Mouse (Mus musculus) myocyte (in vitro differentiated cells): ENCODE measurements around the gene Adamts4. TPM values are rescaled to one million over a fixed set of nuclear protein-coding genes. Genes with fewer than 3 reads are reported as not detected.

Experiments
- H3K27me3 ChIP-seq: one replicate; pipeline ENCODE4 v1.6.1; 2011; ENCODE audit not compliant: control insufficient read depth, insufficient read depth, insufficient read length
- H3K36me3 ChIP-seq: one replicate; pipeline ENCODE4 v1.6.1; 2011; ENCODE audit not compliant: control insufficient read depth, insufficient read depth
- H3K4me2 ChIP-seq: one replicate; pipeline ENCODE4 v1.6.1; 2011; ENCODE audit warnings: low read depth, control low read depth
- H3K4me3 ChIP-seq: one replicate; pipeline ENCODE4 v1.5.1; 2011; ENCODE audit warnings: mild to moderate bottlenecking, control low read depth, moderate library complexity
- H3K79me2 ChIP-seq: one replicate; pipeline ENCODE4 v1.6.1; 2011; ENCODE audit not compliant: control insufficient read depth, insufficient read depth
- H3ac ChIP-seq: one replicate; pipeline ENCODE4 v1.6.1; 2011; ENCODE audit not compliant: control insufficient read depth, insufficient read length
- CEBPB ChIP-seq: IDR thresholded peaks from 2 replicates; pipeline ENCODE4 v1.6.1; 2011; ENCODE audit warnings: mild to moderate bottlenecking, moderate library complexity; ENCODE audit not compliant: poor library complexity, insufficient read depth, severe bottlenecking
- E2F4 ChIP-seq: IDR thresholded peaks from one replicate; pipeline ENCODE4 v1.6.1; 2011; ENCODE audit warnings: mild to moderate bottlenecking, control low read depth, moderate library complexity; ENCODE audit not compliant: insufficient read depth
- MAX ChIP-seq: IDR thresholded peaks from one replicate; pipeline ENCODE4 v1.6.1; 2011; ENCODE audit warnings: low read depth, mild to moderate bottlenecking, control low read depth
- MYOD1 ChIP-seq, 3 experiments: IDR thresholded peaks; one replicate each; pipeline ENCODE4 v1.6.1; 2011; ENCODE audit warnings: control low read depth in 2 of 3, low read depth in 2 of 3, mild to moderate bottlenecking in 2 of 3, moderate library complexity in 1 of 3; ENCODE audit not compliant: insufficient read length in 2 of 3, control insufficient read depth in 1 of 3
- MYOG ChIP-seq, 3 experiments: IDR thresholded peaks; one replicate each; pipeline ENCODE4 v1.6.1; 2011; ENCODE audit warnings: control low read depth in 2 of 3, low read depth in 2 of 3, mild to moderate bottlenecking in 2 of 3; ENCODE audit not compliant: insufficient read length in 2 of 3, control insufficient read depth in 1 of 3, insufficient read depth in 1 of 3
- POLR2A ChIP-seq: IDR thresholded peaks from one replicate; pipeline ENCODE4 v1.6.1; 2011; ENCODE audit warnings: low read depth, mild to moderate bottlenecking, control low read depth, moderate library complexity; ENCODE audit not compliant: insufficient read length
- POLR2AphosphoS2 ChIP-seq: IDR thresholded peaks from one replicate; pipeline ENCODE4 v1.6.1; 2011; ENCODE audit warnings: low read depth, control low read depth; ENCODE audit not compliant: insufficient read length
- REST ChIP-seq: IDR thresholded peaks from one replicate; pipeline ENCODE4 v1.6.1; 2011; ENCODE audit warnings: mild to moderate bottlenecking, control low read depth, moderate library complexity; ENCODE audit not compliant: insufficient read depth, insufficient read length
- SRF ChIP-seq: IDR thresholded peaks from one replicate; pipeline ENCODE4 v1.6.1; 2011; ENCODE audit warnings: low read depth; ENCODE audit not compliant: control insufficient read depth, insufficient read length
- TCF12 ChIP-seq: IDR thresholded peaks from one replicate; pipeline ENCODE4 v1.6.1; 2011; ENCODE audit warnings: mild to moderate bottlenecking, control low read depth; ENCODE audit not compliant: poor library complexity, insufficient read depth, severe bottlenecking
- TCF3 ChIP-seq: IDR thresholded peaks from one replicate; pipeline ENCODE4 v1.6.1; 2011; ENCODE audit warnings: low read depth, control low read depth; ENCODE audit not compliant: insufficient read length
- USF1 ChIP-seq: IDR thresholded peaks from one replicate; pipeline ENCODE4 v1.6.1; 2011; ENCODE audit warnings: low read depth, mild to moderate bottlenecking, control low read depth, moderate library complexity
- polyA plus RNA-seq: library from polyadenylated mRNA; unstranded; fragments of >200 nt; fragmentation: generic; extraction: Trizol; gene quantifications from one replicate; pipeline ENCODE4 v1.2.1, GENCODE M21; 2012; ENCODE audit warnings: missing spikeins

The Adamts4 gene
- polyA plus RNA-seq, 1 experiment = 15.0 TPM

- TF ChIP-seq MAX (no peak), MYOD1 (IDR thresholded peaks at IDR 0.05; ENCODE audit: control insufficient read depth in 1 of 3, insufficient read length in 2 of 3, low read depth in 2 of 3) (no peak), POLR2A (no peak), TCF12 (no peak), SRF (no peak)
- Histone ChIP-seq H3K79me2 (no peaks in the 10 kb centered on the region), H3K27me3 (no peaks in the 10 kb centered on the region), H3ac (no peak overlapping the region), H3K4me2 (peak overlapping the region; percentile 30), H3K36me3 (peaks cover 30% of the 10 kb centered on the region), H3K4me3 (no peak overlapping the region)
These were observed 18.4 kb upstream of the Adamts4 start for GRCm38 (mm10) chr1:171231844-171232243.

GRCm38 (mm10) chr1:171232348-171232747, 17.9 kb upstream of the Adamts4 start:
- no peak overlapping the region for H3K4me3 ChIP-seq
- TF ChIP-seq REST = no peak
- TF ChIP-seq POLR2AphosphoS2 = no peak
- TF ChIP-seq CEBPB = no peak
- no peak for TF ChIP-seq MAX
- TF ChIP-seq USF1 = no peak
- TF ChIP-seq E2F4 = no peak
- TF ChIP-seq SRF = no peak
- no peak for TF ChIP-seq TCF12
- TF ChIP-seq MYOD1 (IDR thresholded peaks at IDR 0.05; ENCODE audit: control insufficient read depth in 1 of 3, insufficient read length in 2 of 3, low read depth in 2 of 3) = no peak
- no peak for TF ChIP-seq TCF3

GRCm38 (mm10) chr1:171232800-171233730, 17.2 kb upstream of the Adamts4 start:
- TF ChIP-seq POLR2AphosphoS2 (peak; percentile 10), CEBPB (no peak)
- no peaks in the 10 kb centered on the region for H3K27me3 ChIP-seq
- H3K36me3 ChIP-seq = peaks cover 37% of the 10 kb centered on the region
- H3K4me2 ChIP-seq = no peak overlapping the region
- no peak overlapping the region for H3K4me3 ChIP-seq
- no peaks in the 10 kb centered on the region for H3K79me2 ChIP-seq
- no peak overlapping the region for H3ac ChIP-seq

More at GRCm38 (mm10) chr1:171232348-171232747, 17.9 kb upstream of the Adamts4 start:
- Histone ChIP-seq H3K79me2 (no peaks in the 10 kb centered on the region), H3K4me2 (peak overlapping the region; percentile 30), H3K36me3 (peaks cover 36% of the 10 kb centered on the region), H3K27me3 (no peaks in the 10 kb centered on the region), H3ac (no peak overlapping the region)

GRCm38 (mm10) chr1:171234126-171234525, 16.1 kb upstream of the Adamts4 start, which contains the start of gene Fcer1g:
TSS of gene Fcer1g (minus strand) at chr1:171234365.
- no peaks in the 10 kb centered on the region for H3K27me3 ChIP-seq
- H3K79me2 ChIP-seq = no peaks in the 10 kb centered on the region
- TF ChIP-seq POLR2A (no peak), MAX (no peak), POLR2AphosphoS2 (peak; percentile 64), MYOG (IDR thresholded peaks at IDR 0.05; ENCODE audit: control insufficient read depth in 1 of 3, insufficient read depth in 1 of 3, insufficient read length in 2 of 3, low read depth in 2 of 3) (no peak)
- no peak within 1 kb of the TSS for H3K4me2 ChIP-seq
- H3ac ChIP-seq = no peak within 1 kb of the TSS
- H3K4me3 ChIP-seq = no peak within 1 kb of the TSS
- H3K36me3 ChIP-seq = peaks cover 45% of the 10 kb centered on the region

GRCm38 (mm10) chr1:171234538-171234937, 15.7 kb upstream of the Adamts4 start:
- Histone ChIP-seq H3K27me3 (no peaks in the 10 kb centered on the region), H3K79me2 (no peaks in the 10 kb centered on the region), H3ac (no peak overlapping the region), H3K4me2 (no peak overlapping the region), H3K36me3 (peaks cover 42% of the 10 kb centered on the region), H3K4me3 (no peak overlapping the region)
- TF ChIP-seq E2F4 (no peak), MYOD1 (IDR thresholded peaks at IDR 0.05; ENCODE audit: control insufficient read depth in 1 of 3, insufficient read length in 2 of 3, low read depth in 2 of 3) (no peak), POLR2AphosphoS2 (no peak), MYOG (IDR thresholded peaks at IDR 0.05; ENCODE audit: control insufficient read depth in 1 of 3, insufficient read depth in 1 of 3, insufficient read length in 2 of 3, low read depth in 2 of 3) (no peak), USF1 (no peak), POLR2A (no peak), MAX (no peak), REST (no peak)
